Mouse (Mus musculus) thymus, adult 2 months (tissue): ENCODE data around the gene Wdr31.

Experiments
- CTCF ChIP-seq: fragments of 200-500 bp; IDR thresholded peaks from 2 replicates; pipeline ENCODE4 v1.5.1; 2012; ENCODE audit warnings: mild to moderate bottlenecking, control low read depth, low read length, moderate library complexity, borderline replicate concordance; ENCODE audit not compliant: control insufficient read depth, poor library complexity, insufficient read depth; ENCODE audit errors: extremely low read depth
- POLR2A ChIP-seq: fragments of 200-500 bp; IDR thresholded peaks from 2 replicates; pipeline ENCODE4 v1.6.1; 2012; ENCODE audit warnings: mild to moderate bottlenecking, low read length, control low read depth, moderate library complexity; ENCODE audit not compliant: control insufficient read depth, poor library complexity, insufficient read depth; ENCODE audit errors: extremely low read depth

DNA sequence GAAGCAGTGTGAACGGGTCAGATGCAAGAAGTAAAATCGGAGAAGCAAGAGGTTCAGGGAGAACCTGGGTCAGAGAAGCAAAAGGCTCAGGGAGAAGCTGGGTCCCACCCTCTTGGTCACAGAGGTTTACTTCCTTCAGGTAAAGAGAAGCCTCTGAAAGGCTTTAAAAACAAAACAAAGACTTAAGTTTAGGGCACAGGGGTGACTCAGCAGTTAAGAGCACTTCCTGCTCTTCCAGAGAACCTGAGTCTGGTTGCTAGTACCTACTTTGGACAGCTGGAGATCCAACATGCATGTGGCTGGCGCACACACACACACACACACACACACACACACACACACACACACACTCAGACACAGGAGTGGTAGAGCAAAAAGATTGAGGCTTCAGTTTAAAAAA, 14.2 kb upstream of the Wdr31 start:
- no peak for TF ChIP-seq POLR2A
- no peak for TF ChIP-seq CTCF
